Mouse (Mus musculus): ENCODE data around the gene Gm49383. TPM values are rescaled to one million over a fixed set of nuclear protein-coding genes. Genes with fewer than 3 reads are reported as not detected.
A peak's percentile ranks its signal among the peaks of the same experiment; 100 is the strongest.

Gm49383 gene
- total RNA-seq (2021) = 1 to 10 TPM; 4.9 to 6.6 TPM

DNA sequence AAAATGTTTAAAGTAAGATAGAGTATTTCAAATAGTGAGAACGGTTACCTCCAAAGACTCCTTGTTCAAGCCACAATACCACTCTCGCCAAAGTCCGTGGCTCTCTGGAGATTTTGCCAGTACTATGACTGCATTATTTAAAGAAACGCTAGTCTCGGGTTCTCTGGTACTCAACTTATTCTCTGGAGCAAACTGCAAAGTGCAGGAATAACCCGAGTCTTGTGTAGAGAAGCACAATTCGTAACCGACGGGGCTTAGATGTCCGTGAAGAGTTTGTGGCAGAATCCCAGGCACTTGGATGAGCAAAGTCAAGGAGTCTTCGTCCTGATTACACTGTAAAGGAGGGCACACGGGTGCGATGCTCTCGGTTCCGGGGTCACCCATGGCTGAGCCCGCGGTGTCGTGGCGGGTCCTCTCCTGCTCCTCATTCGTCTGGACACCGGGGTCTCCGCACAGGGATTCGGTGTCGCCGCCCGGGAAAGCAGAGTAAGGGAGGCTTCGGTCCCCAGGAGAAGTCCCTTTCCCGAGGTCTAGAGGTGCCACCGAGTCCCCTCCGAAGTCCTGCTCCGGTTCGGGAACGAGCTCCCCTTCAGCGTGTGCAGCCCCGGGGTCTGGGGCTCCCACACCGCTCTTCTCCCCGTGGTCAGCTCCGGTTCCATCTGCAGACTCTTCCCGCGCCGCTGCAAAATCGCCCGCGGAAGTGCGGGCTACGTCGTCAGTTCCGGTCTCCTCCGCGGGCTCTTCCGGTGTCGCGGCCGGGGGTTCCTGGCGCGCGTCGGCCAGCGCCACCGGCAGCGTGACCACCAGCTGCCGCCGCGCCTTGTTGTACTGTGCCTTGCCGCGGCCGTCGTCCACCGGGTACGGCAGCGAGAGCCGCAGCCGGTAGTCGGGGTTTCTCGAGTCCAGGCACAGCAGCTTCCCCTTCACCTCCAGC, at the start of gene Gm49383:
Gene Gm49383 (minus strand): TSS at position 661 of the 934 bp plus-strand sequence.
- peak; percentile 76 to 84 for DNase-seq
- intact Hi-C loops (cut with DNase I) = loop anchor here (5.0 to 10.0 kb wide), 2 partner anchors 101 to 388 kb away; partner anchors contain the start of genes Klhdc2 and Vcpkmt

- DNase-seq = peak; percentile 77 to 82
- intact Hi-C loops (cut with DNase I) = no loop called here
These were observed 45.0 kb upstream of the Gm49383 start for GRCm38 (mm10) chr12:69241771-69242431.

DNA sequence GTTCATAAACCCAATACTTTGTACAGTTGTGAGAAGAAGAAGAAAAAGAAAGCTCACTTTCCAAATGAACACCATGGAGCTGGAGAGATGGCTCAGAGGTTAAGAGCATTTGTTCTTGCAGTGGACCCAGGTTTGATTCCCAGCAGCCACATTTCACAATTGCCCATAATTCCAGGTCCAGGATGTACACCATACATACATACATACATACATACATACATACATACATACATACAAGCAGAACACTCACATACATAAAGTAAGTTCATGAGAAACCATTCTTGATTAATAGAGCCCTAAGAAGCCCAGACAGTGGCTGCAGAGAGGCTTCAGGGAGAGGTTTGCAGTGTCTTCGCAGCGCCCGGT, 44.5 kb upstream of the Gm49383 start:
- peak in 1 of 2 experiments; percentile 11 for DNase-seq
- intact Hi-C loops (cut with DNase I) = no loop called here

DNA sequence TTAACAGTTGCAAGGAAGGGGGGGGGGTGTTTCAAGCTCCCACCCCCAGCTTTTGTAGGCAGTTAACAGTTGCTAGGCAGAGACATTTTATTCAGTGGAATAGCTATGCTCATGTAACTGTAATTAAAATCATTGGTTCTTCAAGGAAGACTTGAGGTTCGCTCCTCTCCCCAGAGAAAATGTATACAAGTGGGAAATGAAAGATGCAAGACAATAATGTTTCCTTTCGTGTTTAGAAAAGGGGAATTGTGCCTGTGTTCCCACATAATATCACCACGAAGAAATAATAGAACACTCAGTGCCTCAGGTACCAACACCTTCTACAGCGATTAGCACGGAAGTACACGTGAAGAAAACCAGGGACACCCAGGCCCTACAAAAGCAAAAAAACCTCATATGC, 44.0 kb upstream of the Gm49383 start, which contains the start of gene Klhdc1:
Gene Klhdc1 (plus strand): TSS at position 301 of the 400 bp plus-strand sequence.
- intact Hi-C loops (cut with DNase I) = no loop called here

GRCm38 (mm10) chr12:69238284-69238683, 41.4 kb upstream of the Gm49383 start:
- intact Hi-C loops (cut with DNase I) = no loop called here
- no peak for DNase-seq

More for the DNA sequence above, 44.0 kb upstream of the Gm49383 start, which contains the start of gene Klhdc1:
- no peak for DNase-seq

DNA sequence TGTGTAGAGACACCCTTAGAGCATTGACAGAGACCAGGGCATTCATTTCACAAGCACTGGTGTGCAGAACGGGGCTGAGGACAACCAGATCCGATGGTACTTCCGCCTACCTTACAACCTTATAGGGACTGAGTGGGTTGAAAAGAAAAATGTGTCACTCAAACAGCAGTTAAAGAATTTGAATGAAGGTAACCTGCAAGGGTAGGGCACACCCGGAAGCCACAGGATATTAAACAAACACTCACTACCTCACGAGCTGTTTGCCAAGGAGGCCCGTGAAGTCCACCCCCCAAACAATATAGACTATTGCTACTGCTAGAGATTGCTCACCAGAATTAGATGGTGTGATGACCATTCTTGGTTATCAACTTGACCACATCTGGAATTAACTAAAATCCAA, 38.9 kb upstream of the Gm49383 start:
- no peak for DNase-seq
- intact Hi-C loops (cut with DNase I) = no loop called here

DNA sequence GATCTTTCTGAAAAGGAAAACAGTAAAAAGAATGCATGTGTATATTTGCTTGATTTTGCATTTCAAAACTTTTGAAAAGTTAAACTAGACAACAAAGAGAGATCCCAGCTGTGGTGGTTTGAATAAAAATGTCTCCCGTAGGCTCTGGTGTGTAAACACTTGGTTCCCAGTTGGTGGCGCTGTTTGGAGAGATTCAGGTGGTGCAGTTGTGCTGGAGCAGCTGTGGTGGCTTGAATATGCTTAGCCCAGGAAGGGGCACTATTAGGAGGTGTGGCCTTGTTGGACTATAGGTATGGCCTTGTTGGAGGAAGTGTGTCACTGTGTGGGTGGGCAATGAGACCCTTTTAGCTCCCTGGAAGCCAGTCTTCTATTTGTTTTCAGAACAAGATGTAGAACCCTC, 32.3 kb upstream of the Gm49383 start:
- intact Hi-C loops (cut with DNase I) = loop anchor here (2.0 kb wide), 1 partner anchor 68 kb away; the partner anchor contains the start of gene Klhdc2
- DNase-seq = peak in 1 of 2 experiments; percentile 26

- intact Hi-C loops (cut with DNase I) = loop anchor here (2.0 kb wide), 1 partner anchor 69 kb away; the partner anchor contains the start of gene Klhdc2
- DNase-seq = peak; percentile 94 to 95
These were observed 31.0 kb upstream of the Gm49383 start, which contains the start of gene Pole2 for GRCm38 (mm10) chr12:69227776-69228466. Gene Pole2, minus strand, starts transcription at chr12:69228195.

- intact Hi-C loops (cut with DNase I) = no loop called here
- no peak for DNase-seq
These were observed 23.8 kb upstream of the Gm49383 start for GRCm38 (mm10) chr12:69220613-69221277.

- intact Hi-C loops (cut with DNase I) = no loop called here
- DNase-seq = no peak
These were observed 19.7 kb upstream of the Gm49383 start for GRCm38 (mm10) chr12:69216587-69216986.

- DNase-seq = peak; percentile 79 to 80
- intact Hi-C loops (cut with DNase I) = no loop called here
These were observed 18.3 kb upstream of the Gm49383 start for GRCm38 (mm10) chr12:69215000-69215785.

DNA sequence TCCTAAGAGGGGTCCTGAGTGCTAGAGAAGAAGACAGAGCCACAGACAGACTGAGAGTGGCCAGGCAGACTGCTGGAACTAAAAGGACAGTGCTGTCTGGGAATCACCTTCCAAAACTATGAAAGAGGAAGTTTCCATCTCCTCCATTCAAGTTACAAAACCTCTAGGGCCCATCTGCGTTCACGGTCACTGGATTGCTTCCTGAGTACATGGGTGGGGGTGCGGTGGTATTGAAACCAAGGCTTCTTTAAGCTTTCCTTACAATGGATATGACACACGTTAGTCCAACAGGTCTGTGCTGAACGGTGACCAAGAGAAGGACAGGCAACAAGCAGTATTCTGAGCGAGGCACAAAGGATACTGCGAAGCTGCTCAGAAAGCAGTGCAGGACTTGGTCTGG, 17.5 kb upstream of the Gm49383 start:
- DNase-seq = no peak
- intact Hi-C loops (cut with DNase I) = no loop called here

DNA sequence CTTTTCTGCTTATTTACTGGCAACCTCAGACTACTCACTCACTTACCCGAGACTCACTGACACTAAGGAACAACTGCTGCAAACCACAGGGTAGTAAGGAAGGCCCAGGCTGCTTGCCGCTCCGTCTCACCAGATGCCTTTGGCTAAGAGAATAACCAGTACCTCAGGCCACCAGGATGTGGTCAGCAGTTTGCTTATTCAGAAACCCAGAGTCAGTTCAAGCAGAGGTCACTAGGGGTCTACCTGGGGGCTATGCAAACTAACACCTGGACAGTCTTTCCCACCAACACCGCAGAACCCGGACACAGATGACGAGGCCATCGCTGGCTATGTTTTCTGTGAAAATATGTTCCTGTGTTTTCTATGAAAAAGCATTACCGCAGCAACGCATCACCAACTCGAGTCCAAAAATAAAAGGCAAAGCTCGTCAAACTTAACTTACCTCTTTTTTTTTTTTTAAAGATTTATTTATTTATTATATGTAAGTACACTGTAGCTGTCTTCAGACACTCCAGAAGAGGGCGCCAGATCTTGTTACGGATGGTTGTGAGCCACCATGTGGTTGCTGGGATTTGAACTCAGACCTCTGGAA, 16.4 kb upstream of the Gm49383 start:
- intact Hi-C loops (cut with DNase I) = no loop called here
- no peak for DNase-seq

DNA sequence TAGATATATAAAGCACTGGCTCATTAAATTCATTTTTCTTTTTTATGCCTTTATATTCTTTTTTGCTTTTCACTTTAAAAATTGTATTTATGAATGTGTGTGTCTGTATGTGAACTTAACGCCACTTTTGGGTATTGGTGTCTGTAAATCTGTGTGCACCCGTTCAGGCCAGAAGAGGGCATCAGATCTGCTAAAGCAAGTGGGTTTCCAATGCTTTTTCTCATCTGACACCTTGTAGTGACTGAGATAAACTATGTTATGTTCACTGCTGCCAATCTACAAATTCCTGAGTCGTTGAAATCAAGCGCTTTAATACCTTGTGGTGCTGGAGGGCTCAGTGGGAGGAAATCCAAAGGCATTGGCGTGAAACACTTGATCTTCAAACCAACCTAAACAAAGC, 14.2 kb upstream of the Gm49383 start:
- intact Hi-C loops (cut with DNase I) = loop anchor here (2.0 kb wide), 1 partner anchor 86 kb away; the partner anchor contains the start of gene Klhdc2
- peak; percentile 31 to 50 for DNase-seq

GRCm38 (mm10) chr12:69210056-69210979, 13.4 kb upstream of the Gm49383 start:
- intact Hi-C loops (cut with DNase I) = loop anchor here (2.0 kb wide), 1 partner anchor 86 kb away; the partner anchor contains the start of gene Klhdc2
- DNase-seq = no peak

DNA sequence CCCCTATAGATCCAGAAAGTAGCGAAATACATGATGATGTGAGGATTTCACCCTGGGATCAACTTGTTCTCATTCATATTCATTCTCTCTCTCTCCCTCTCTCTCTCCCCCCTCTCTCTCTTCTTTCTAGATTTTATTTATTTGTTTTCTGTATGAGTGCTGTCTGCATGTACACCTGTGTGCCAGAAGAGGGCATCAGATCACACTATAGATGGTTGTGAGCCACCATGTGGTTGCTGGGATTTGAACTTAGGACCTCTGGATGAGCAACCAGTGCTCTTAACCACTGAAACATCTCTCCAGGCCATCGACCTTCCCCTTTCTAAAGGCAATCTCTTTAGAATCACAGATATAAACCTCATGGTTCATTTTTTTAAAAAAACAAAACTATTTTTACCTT, 11.6 kb upstream of the Gm49383 start:
- no peak for DNase-seq
- intact Hi-C loops (cut with DNase I) = no loop called here

GRCm38 (mm10) chr12:69207926-69208325, 11.0 kb upstream of the Gm49383 start:
- DNase-seq = no peak
- intact Hi-C loops (cut with DNase I) = no loop called here

DNA sequence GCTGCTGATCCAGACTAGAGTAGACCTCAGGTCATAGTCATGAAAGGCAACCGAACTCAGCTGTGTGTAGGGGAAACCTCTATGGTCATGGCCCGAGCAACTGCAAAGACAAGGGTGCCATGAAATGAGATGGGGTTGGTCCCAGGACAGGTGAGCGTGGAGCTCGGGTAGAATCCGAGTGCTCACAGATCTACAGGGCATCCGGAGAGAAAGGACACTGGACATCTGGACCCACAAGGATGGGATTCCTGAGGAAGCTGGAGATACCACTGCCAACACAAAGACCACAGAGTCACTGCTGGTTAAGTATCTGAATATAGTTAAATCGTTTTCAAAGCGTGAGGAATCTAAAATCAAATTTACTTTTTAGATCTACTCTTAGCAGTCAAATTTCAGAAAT, 10.5 kb upstream of the Gm49383 start:
- intact Hi-C loops (cut with DNase I) = no loop called here
- DNase-seq = no peak
